Mouse (Mus musculus): Measurements from ENCODE around the gene Cnfn. TPM values are rescaled to one million over a fixed set of nuclear protein-coding genes. Genes with fewer than 3 reads are reported as not detected.
"Not testable (repeated sequence)": the region's sequence is repeated elsewhere in the genome, so short reads cannot be mapped to it uniquely, and the experiment has no call there.

Gene Cnfn
- total RNA-seq (2018; cell fraction: chromatin; rRNA removed) = not detected
- total RNA-seq (2018; cell fraction: cytosol; rRNA removed) = not detected
- total RNA-seq (2018; cell fraction: nucleus; rRNA removed) = not detected
- not detected in 3 replicates for polyA plus RNA-seq (2018)

- no peaks in the 10 kb centered on the region for H3K79me2 ChIP-seq (ENCODE audit: inconsistent target)
- H3K4me3 ChIP-seq (ENCODE audit: inconsistent target) = no peak within 1 kb of the TSS
- no peak within 1 kb of the TSS for H3K27ac ChIP-seq
- 79% methylated on average over 12 of the region's 12 CpGs for WGBS (ENCODE audit: missing documents)
- no peaks in the 10 kb centered on the region for H3K36me3 ChIP-seq (ENCODE audit: inconsistent target)
Observed at GRCm38 (mm10) chr7:25369058-25369749, at the start of gene Cnfn. TSS of gene Cnfn (minus strand) at chr7:25369724.

GRCm38 (mm10) chr7:25417597-25417996, 48.1 kb upstream of the Cnfn start:
- H3K4me3 ChIP-seq (ENCODE audit: inconsistent target) = no peak overlapping the region
- 89% methylated on average over 1 of the region's 1 CpGs for WGBS (ENCODE audit: missing documents)
- H3K79me2 ChIP-seq (ENCODE audit: inconsistent target) = no peaks in the 10 kb centered on the region
- no peak overlapping the region for H3K27ac ChIP-seq
- H3K36me3 ChIP-seq (ENCODE audit: inconsistent target) = no peaks in the 10 kb centered on the region

- H3K79me2 ChIP-seq (ENCODE audit: inconsistent target) = no peaks in the 10 kb centered on the region
- no peaks in the 10 kb centered on the region for H3K36me3 ChIP-seq (ENCODE audit: inconsistent target)
- no peak within 1 kb of the TSS for H3K4me3 ChIP-seq (ENCODE audit: inconsistent target)
- 69% methylated on average over 6 of the region's 7 CpGs for WGBS (ENCODE audit: missing documents)
- H3K27ac ChIP-seq = no peak within 1 kb of the TSS
Observed at GRCm38 (mm10) chr7:25412833-25413441, 43.4 kb upstream of the Cnfn start, which contains the start of gene Cxcl17. TSS of gene Cxcl17 (minus strand) at chr7:25412886.

- 95% methylated on average over 3 of the region's 3 CpGs for WGBS (ENCODE audit: missing documents)
- no peak overlapping the region for H3K27ac ChIP-seq
- H3K4me3 ChIP-seq (ENCODE audit: inconsistent target) = no peak overlapping the region
- no peaks in the 10 kb centered on the region for H3K36me3 ChIP-seq (ENCODE audit: inconsistent target)
- no peaks in the 10 kb centered on the region for H3K79me2 ChIP-seq (ENCODE audit: inconsistent target)
Observed at GRCm38 (mm10) chr7:25411861-25412260, 42.3 kb upstream of the Cnfn start.

- Histone ChIP-seq H3K4me3 (ENCODE audit: inconsistent target) (no peak overlapping the region), H3K36me3 (ENCODE audit: inconsistent target) (no peaks in the 10 kb centered on the region), H3K79me2 (ENCODE audit: inconsistent target) (no peaks in the 10 kb centered on the region), H3K27ac (no peak overlapping the region)
- WGBS (ENCODE audit: missing documents) = 100% methylated on average over 1 of the region's 1 CpGs
Observed at GRCm38 (mm10) chr7:25410969-25411615, 41.6 kb upstream of the Cnfn start.

GRCm38 (mm10) chr7:25409114-25409760, 39.7 kb upstream of the Cnfn start:
- no peaks in the 10 kb centered on the region for H3K36me3 ChIP-seq (ENCODE audit: inconsistent target)
- 90% methylated on average over 4 of the region's 4 CpGs for WGBS (ENCODE audit: missing documents)
- H3K4me3 ChIP-seq (ENCODE audit: inconsistent target) = no peak overlapping the region
- no peaks in the 10 kb centered on the region for H3K79me2 ChIP-seq (ENCODE audit: inconsistent target)
- H3K27ac ChIP-seq = no peak overlapping the region

- no peaks in the 10 kb centered on the region for H3K36me3 ChIP-seq (ENCODE audit: inconsistent target)
- H3K4me3 ChIP-seq (ENCODE audit: inconsistent target) = no peak overlapping the region
- H3K79me2 ChIP-seq (ENCODE audit: inconsistent target) = no peaks in the 10 kb centered on the region
- no peak overlapping the region for H3K27ac ChIP-seq
- 58% methylated on average over 7 of the region's 7 CpGs for WGBS (ENCODE audit: missing documents)
Observed at GRCm38 (mm10) chr7:25406468-25406867, 36.9 kb upstream of the Cnfn start.

- 0% methylated on average over 2 of the region's 2 CpGs for WGBS (ENCODE audit: missing documents)
- no peaks in the 10 kb centered on the region for H3K79me2 ChIP-seq (ENCODE audit: inconsistent target)
- no peak overlapping the region for H3K27ac ChIP-seq
- no peaks in the 10 kb centered on the region for H3K36me3 ChIP-seq (ENCODE audit: inconsistent target)
- H3K4me3 ChIP-seq (ENCODE audit: inconsistent target) = no peak overlapping the region
Observed at GRCm38 (mm10) chr7:25402671-25403101, 33.2 kb upstream of the Cnfn start.

GRCm38 (mm10) chr7:25401986-25402385, 32.5 kb upstream of the Cnfn start:
- H3K27ac ChIP-seq = no peak overlapping the region
- H3K79me2 ChIP-seq (ENCODE audit: inconsistent target) = no peaks in the 10 kb centered on the region
- WGBS (ENCODE audit: missing documents) = 88% methylated on average over 4 of the region's 5 CpGs
- no peak overlapping the region for H3K4me3 ChIP-seq (ENCODE audit: inconsistent target)
- H3K36me3 ChIP-seq (ENCODE audit: inconsistent target) = no peaks in the 10 kb centered on the region

- H3K27ac ChIP-seq = no peak overlapping the region
- no peaks in the 10 kb centered on the region for H3K36me3 ChIP-seq (ENCODE audit: inconsistent target)
- no peak overlapping the region for H3K4me3 ChIP-seq (ENCODE audit: inconsistent target)
- H3K79me2 ChIP-seq (ENCODE audit: inconsistent target) = no peaks in the 10 kb centered on the region
- WGBS (ENCODE audit: missing documents) = 95% methylated on average over 2 of the region's 2 CpGs
Observed at GRCm38 (mm10) chr7:25401551-25401950, 32.0 kb upstream of the Cnfn start.

GRCm38 (mm10) chr7:25399028-25399427, 29.5 kb upstream of the Cnfn start:
- H3K36me3 ChIP-seq (ENCODE audit: inconsistent target); H3K27ac ChIP-seq; H3K4me3 ChIP-seq (ENCODE audit: inconsistent target); H3K79me2 ChIP-seq (ENCODE audit: inconsistent target): not testable (repeated sequence)

GRCm38 (mm10) chr7:25398610-25399009, 29.1 kb upstream of the Cnfn start, which contains the start of gene Lipe:
TSS of gene Lipe (minus strand) at chr7:25398710.
- Histone ChIP-seq H3K79me2 (ENCODE audit: inconsistent target) (peaks cover 12% of the 10 kb centered on the region), H3K4me3 (ENCODE audit: inconsistent target) (no peak within 1 kb of the TSS), H3K27ac (no peak within 1 kb of the TSS), H3K36me3 (ENCODE audit: inconsistent target) (no peaks in the 10 kb centered on the region)
- 100% methylated on average over 1 of the region's 1 CpGs for WGBS (ENCODE audit: missing documents)

GRCm38 (mm10) chr7:25396621-25397020, 27.1 kb upstream of the Cnfn start:
- no peaks in the 10 kb centered on the region for H3K36me3 ChIP-seq (ENCODE audit: inconsistent target)
- H3K4me3 ChIP-seq (ENCODE audit: inconsistent target) = no peak overlapping the region
- H3K79me2 ChIP-seq (ENCODE audit: inconsistent target) = peaks cover 32% of the 10 kb centered on the region
- 96% methylated on average over 14 of the region's 14 CpGs for WGBS (ENCODE audit: missing documents)
- peak overlapping the region; percentile 50 for H3K27ac ChIP-seq

GRCm38 (mm10) chr7:25395558-25396521, 26.3 kb upstream of the Cnfn start:
- WGBS (ENCODE audit: missing documents) = 5% methylated on average over 50 of the region's 52 CpGs
- H3K4me3 ChIP-seq (ENCODE audit: inconsistent target) = peak overlapping the region; percentile 74
- H3K79me2 ChIP-seq (ENCODE audit: inconsistent target) = peaks cover 39% of the 10 kb centered on the region
- no peaks in the 10 kb centered on the region for H3K36me3 ChIP-seq (ENCODE audit: inconsistent target)
- peak overlapping the region; percentile 87 for H3K27ac ChIP-seq

All from macrophage (primary cell).